In genomic region chr1:152524987-152525648, GRCm38 (mm10) we compare ENCODE assay signal across 9 mouse cellular contexts.
DNase-seq lines count a peak whose midpoint lies in the region; ATAC-seq lines count a peak whose summit lies in the region.
"Had no signal": no experiment of that assay in that cellular context is flagged by ENCODE, and none has a peak within 500 bp of the region (broad histone marks: within the 10 kb centered on the region; RNA-seq: fewer than 3 reads in every experiment).

No protein-coding gene starts in this region.

- no peaks in the 10 kb centered on the region for H3K9me3 ChIP-seq in forebrain, embryonic 10.5 days
- H3K9me3 ChIP-seq in heart, embryonic 15.5 days (replicated peaks), result no peaks in the 10 kb centered on the region
- H3K9me3 ChIP-seq in liver, embryonic 12.5 days (replicated peaks), result no peaks in the 10 kb centered on the region
- H3K9me3 ChIP-seq in stomach, embryonic 16.5 days (replicated peaks; ENCODE audit: control insufficient read depth, low read length), result no peaks in the 10 kb centered on the region
- H3K9me3 ChIP-seq: embryonic facial prominence, embryonic 12.5 days had no signal

- no peak overlapping the region for H3K27ac ChIP-seq in forebrain, embryonic 10.5 days
- H3K27ac ChIP-seq in heart, embryonic 15.5 days, result peak overlapping the region; percentile 96
- H3K27ac ChIP-seq in liver, embryonic 12.5 days, result no peak overlapping the region
- no peak overlapping the region for H3K27ac ChIP-seq in stomach, embryonic 16.5 days (ENCODE audit: low read length)
- H3K27ac ChIP-seq: embryonic facial prominence, embryonic 12.5 days had no signal

- H3K4me3 ChIP-seq in forebrain, embryonic 10.5 days, result no peak overlapping the region
- H3K4me3 ChIP-seq in heart, embryonic 15.5 days, result no peak overlapping the region
- H3K4me3 ChIP-seq in liver, embryonic 12.5 days, result no peak overlapping the region
- H3K4me3 ChIP-seq in stomach, embryonic 16.5 days (replicated peaks; ENCODE audit: low read length), result no peak overlapping the region
- H3K4me3 ChIP-seq: embryonic facial prominence, embryonic 12.5 days had no signal

- H3K9ac ChIP-seq in heart, embryonic 15.5 days, result peak overlapping the region; percentile 23; the same call in 1 of the 2 replicates
- H3K9ac ChIP-seq in liver, embryonic 12.5 days, result no peak overlapping the region
- peak overlapping the region; percentile 25; the same call in 1 of the 2 replicates for H3K9ac ChIP-seq in stomach, embryonic 16.5 days (ENCODE audit: low read length)
- H3K9ac ChIP-seq: embryonic facial prominence, embryonic 12.5 days had no signal

- no peak overlapping the region for H3K4me2 ChIP-seq in heart, embryonic 15.5 days
- no peak overlapping the region for H3K4me2 ChIP-seq in liver, embryonic 12.5 days
- no peak overlapping the region for H3K4me2 ChIP-seq in stomach, embryonic 16.5 days (ENCODE audit: low read depth, low read length)
- H3K4me2 ChIP-seq: embryonic facial prominence, embryonic 12.5 days had no signal

- peaks cover 64% of the 10 kb centered on the region for H3K36me3 ChIP-seq in forebrain, embryonic 10.5 days (replicated peaks)
- peaks cover 57% of the 10 kb centered on the region for H3K36me3 ChIP-seq in heart, embryonic 15.5 days
- H3K36me3 ChIP-seq in liver, embryonic 12.5 days, result peaks cover 24% of the 10 kb centered on the region; the same call in 1 of the 2 replicates
- H3K36me3 ChIP-seq in stomach, embryonic 16.5 days (ENCODE audit: control insufficient read depth, insufficient read depth, low read length), result peaks cover 5% of the 10 kb centered on the region; the same call in 1 of the 2 replicates

- peaks cover 4% of the 10 kb centered on the region; the same call in 1 of the 2 replicates for H3K4me1 ChIP-seq in forebrain, embryonic 10.5 days
- H3K4me1 ChIP-seq in heart, embryonic 15.5 days (replicated peaks), result peaks cover 51% of the 10 kb centered on the region
- H3K4me1 ChIP-seq in liver, embryonic 12.5 days, result peaks cover 5% of the 10 kb centered on the region; the same call in 1 of the 2 replicates
- no peaks in the 10 kb centered on the region for H3K4me1 ChIP-seq in stomach, embryonic 16.5 days (ENCODE audit: control insufficient read depth, insufficient read depth, low read length)
- H3K4me1 ChIP-seq: embryonic facial prominence, embryonic 12.5 days had no signal

- peak; percentile 75 for DNase-seq in CD4-positive, CD25-positive, alpha-beta regulatory T cell, adult 2 months (ENCODE audit: low read depth, low spot score)
- peak; percentile 67 for DNase-seq in brain, embryonic 18.5 days (ENCODE audit: low read depth, low spot score)
- DNase-seq in forebrain, embryonic 10.5 days (ENCODE audit: extremely low spot score, low spot score), result peak; percentile 55
- peak; percentile 79 for DNase-seq in kidney, postnatal 14 days
- peak; percentile 61 for DNase-seq in neural tube, embryonic 10.5 days (ENCODE audit: extremely low spot score, low spot score)

- WGBS in forebrain, embryonic 10.5 days, result 30% methylated on average over 6 of the region's 6 CpGs
- WGBS in heart, embryonic 15.5 days, result 11% methylated on average over 6 of the region's 6 CpGs
- WGBS in liver, embryonic 12.5 days (ENCODE audit: insufficient replicate concordance), result 12% methylated on average over 6 of the region's 6 CpGs
- 15% methylated on average over 6 of the region's 6 CpGs for WGBS in stomach, embryonic 16.5 days

- ATAC-seq in heart, embryonic 15.5 days (replicated peaks; ENCODE audit: insufficient number of reproducible peaks, insufficient read depth, low FRiP score, low read depth), result peak; percentile 19; the same call in 1 of the 2 replicates
- ATAC-seq in liver, embryonic 12.5 days, result peak; percentile 43; the same call in 1 of the 2 replicates
- ATAC-seq in stomach, embryonic 16.5 days (ENCODE audit: insufficient read depth, low FRiP score), result peak; percentile 80

- H3K27me3 ChIP-seq in forebrain, embryonic 10.5 days (ENCODE audit: poor library complexity, severe bottlenecking), result no peaks in the 10 kb centered on the region
- no peaks in the 10 kb centered on the region for H3K27me3 ChIP-seq in heart, embryonic 15.5 days
- no peaks in the 10 kb centered on the region for H3K27me3 ChIP-seq in liver, embryonic 12.5 days (replicated peaks)
- no peaks in the 10 kb centered on the region for H3K27me3 ChIP-seq in stomach, embryonic 16.5 days (ENCODE audit: control insufficient read depth, insufficient read depth, low read length)
- H3K27me3 ChIP-seq: embryonic facial prominence, embryonic 12.5 days had no signal

Comparison
In these comparisons a context has a peak if more than half of its experiments do, and no peak if none do; other contexts are left out.
1. ATAC-seq: peak in every context shown above with its lines; median percentile 80 in stomach, embryonic 16.5 days; 43 in liver, embryonic 12.5 days; 19 in heart, embryonic 15.5 days.